Mouse (Mus musculus) E14TG2a.4 (cell line): ENCODE measurements around the gene Glud1.

Source experiments
- CTCF ChIP-seq: conservative IDR thresholded peaks from 2 replicates; pipeline ENCODE4 v1.5.1; 2014; ENCODE audit warnings: low read length
- POU5F1 ChIP-seq: IDR thresholded peaks from 2 replicates; pipeline ENCODE4 v1.6.1; 2014; ENCODE audit warnings: low read length, borderline replicate concordance

DNA sequence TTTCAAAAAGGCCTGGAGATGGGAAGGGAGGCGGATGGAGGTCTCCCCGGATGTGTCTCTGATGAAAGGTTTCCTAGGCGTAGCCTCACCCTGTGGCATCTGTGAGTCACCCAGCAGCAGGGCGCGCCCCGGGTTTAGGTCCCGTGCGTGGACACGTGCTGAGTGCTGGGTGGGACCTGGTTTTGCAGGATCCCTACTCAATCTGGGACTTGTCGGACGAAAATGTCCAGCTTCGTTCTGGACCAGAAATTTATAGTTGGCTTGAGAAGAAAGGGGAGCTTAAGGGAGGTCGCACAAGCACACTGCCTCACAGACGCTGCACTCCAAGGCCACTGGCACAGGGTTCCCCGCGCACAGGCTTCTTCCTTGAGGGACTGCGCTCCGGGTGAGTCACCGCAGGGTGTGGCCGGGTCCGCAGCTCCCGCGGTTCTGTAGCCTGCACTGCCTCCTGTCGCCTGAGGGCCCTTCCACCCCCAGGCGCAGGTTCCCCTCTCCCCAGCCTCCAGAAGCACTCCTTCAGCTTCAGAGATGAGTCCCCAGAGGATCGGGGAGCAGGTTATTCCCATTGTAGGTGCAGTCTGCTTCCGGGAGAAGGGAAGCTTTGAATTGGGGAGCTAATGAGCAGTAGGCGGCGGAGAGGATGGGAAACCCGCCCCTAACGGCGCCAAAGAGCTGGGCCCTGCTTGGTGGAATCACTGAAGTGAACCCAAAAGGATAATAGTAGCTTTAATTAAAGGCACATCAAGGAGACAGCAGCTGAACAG lies 53.1 kb downstream of the Glud1 start:
- TF ChIP-seq CTCF (no peak), POU5F1 (no peak)
